Mouse (Mus musculus): ENCODE measurements at regions not wholly inside any gene's neighbourhood (a gene's known extent, or its start where the extent isn't known, plus 50 kb on each side); places are given as distances from the start of the nearest gene placed in this dataset.
A peak's percentile ranks its signal among the peaks of the same experiment; 100 is the strongest.

DNA sequence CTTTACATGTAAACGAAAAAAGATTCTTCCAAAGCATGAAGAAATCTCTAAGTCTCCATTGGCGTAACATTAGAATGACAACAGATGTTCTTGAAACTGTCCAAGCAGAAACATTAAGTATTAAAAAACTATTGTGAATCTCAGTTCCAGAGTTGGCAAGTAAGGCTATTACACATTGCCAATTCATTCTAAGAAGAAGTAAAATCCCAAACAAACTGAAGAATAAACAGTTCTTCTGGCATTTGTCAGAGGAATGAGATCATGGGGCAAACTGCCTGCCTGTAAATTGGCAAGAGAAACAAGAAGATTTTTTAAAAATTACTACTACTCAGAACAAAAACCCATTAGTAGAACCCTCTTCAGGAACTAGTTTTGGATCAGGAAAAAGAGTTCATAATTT is 680.1 kb downstream of the Nova1 start:
- no peak for DNase-seq (ENCODE audit: low read depth, low spot score)

DNA sequence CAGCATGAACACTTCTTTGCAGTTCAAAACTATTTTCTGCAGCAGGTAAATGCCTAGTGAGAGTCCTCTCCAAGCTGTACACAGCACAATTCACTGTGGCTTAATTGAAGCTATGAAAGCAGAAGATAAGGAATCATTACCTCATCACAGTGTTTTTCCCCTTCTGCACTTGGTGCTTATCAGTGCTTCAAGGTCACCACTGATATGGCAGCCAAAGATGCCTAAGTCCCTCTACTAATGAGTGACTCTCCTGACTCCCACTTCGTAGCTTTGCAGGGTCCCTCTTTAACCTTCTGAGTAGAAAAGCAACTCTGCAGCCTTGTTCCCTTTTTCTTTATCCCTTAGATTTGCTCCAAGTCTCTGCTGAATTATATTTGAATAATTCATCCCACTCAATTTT is 692.9 kb downstream of the Nova1 start:
- no peak overlapping the region for H3K9ac ChIP-seq (ENCODE audit: control insufficient read depth, low read depth, low read length, poor library complexity, severe bottlenecking)
- no peaks in the 10 kb centered on the region for H3K9me3 ChIP-seq (replicated peaks; ENCODE audit: insufficient read depth, low read length)
- H3K27ac ChIP-seq (ENCODE audit: control insufficient read depth, low read depth, low read length), result no peak overlapping the region
- H3K4me3 ChIP-seq (ENCODE audit: control insufficient read depth in 1 of 2, insufficient read depth in 1 of 2, low read depth in 2 of 2, low read length in 2 of 2), result no peak overlapping the region
- DNase-seq (ENCODE audit: low read depth, low spot score), result peak; percentile 23
- TF ChIP-seq RCOR1 (IDR thresholded peaks at IDR 0.05; ENCODE audit: low read depth, low read length) (no peak), MEF2A (IDR thresholded peaks at IDR 0.05; ENCODE audit: extremely low read depth, insufficient replicate concordance, low read depth, low read length, poor library complexity, severe bottlenecking) (no peak), MYB (IDR thresholded peaks at IDR 0.05; ENCODE audit: low read depth, low read length) (no peak), POLR2AphosphoS5 (IDR thresholded peaks at IDR 0.05; ENCODE audit: borderline replicate concordance, low read depth, low read length) (no peak), CTCF (IDR thresholded peaks at IDR 0.05 in 2 of 3, conservative IDR thresholded peaks at IDR 0.05 in 1 of 3; ENCODE audit: control insufficient read depth in 1 of 3, insufficient read depth in 1 of 3, low read depth in 2 of 3, low read length in 3 of 3, poor library complexity in 1 of 3, severe bottlenecking in 1 of 3) (no peak), TCF12 (IDR thresholded peaks at IDR 0.05; ENCODE audit: low read depth, low read length) (peak; percentile 51), POLR2AphosphoS2 (IDR thresholded peaks at IDR 0.05; ENCODE audit: low read length) (no peak), RAD21 (IDR thresholded peaks at IDR 0.05; ENCODE audit: low read depth, low read length) (no peak), CHD1 (IDR thresholded peaks at IDR 0.05; ENCODE audit: low read depth, low read length) (no peak), BHLHE40 (IDR thresholded peaks at IDR 0.05; ENCODE audit: borderline replicate concordance, low read depth, low read length) (no peak), GATA1 (IDR thresholded peaks at IDR 0.05; ENCODE audit: low read depth, low read length) (peak; percentile 70), EP300 (IDR thresholded peaks at IDR 0.05; ENCODE audit: low read depth in 1 of 2, low read length in 2 of 2) (no peak), ZKSCAN1 (IDR thresholded peaks at IDR 0.05; ENCODE audit: low read depth, low read length) (no peak), TBP (IDR thresholded peaks at IDR 0.05; ENCODE audit: low read depth, low read length) (no peak), CHD2 (IDR thresholded peaks at IDR 0.05; ENCODE audit: low read length) (no peak), KAT2A (conservative IDR thresholded peaks at IDR 0.05; ENCODE audit: low read depth, low read length) (no peak), MAZ (IDR thresholded peaks at IDR 0.05; ENCODE audit: low read depth, low read length) (no peak), ETS1 (IDR thresholded peaks at IDR 0.05; ENCODE audit: low read depth, low read length) (peak; percentile 60; the same call in 1 of the 2 replicates), NELFE (IDR thresholded peaks at IDR 0.05; ENCODE audit: low read depth, low read length) (no peak), E2F4 (IDR thresholded peaks at IDR 0.05; ENCODE audit: borderline replicate concordance, low read depth, low read length) (no peak), MXI1 (IDR thresholded peaks at IDR 0.05; ENCODE audit: low read depth, low read length) (no peak), TAL1 (IDR thresholded peaks at IDR 0.05; ENCODE audit: low read length) (no peak), MAX (IDR thresholded peaks at IDR 0.05; ENCODE audit: low read length) (no peak)
- peaks cover 0 to 3% of the 10 kb centered on the region in 2 experiments; a peak in 1 of 4 replicates for H3K4me1 ChIP-seq (ENCODE audit: control insufficient read depth in 1 of 2, insufficient read depth in 2 of 2, low read length in 2 of 2)
- no peaks in the 10 kb centered on the region for H3K27me3 ChIP-seq (ENCODE audit: control insufficient read depth in 1 of 2, insufficient read depth in 2 of 2, low read length in 2 of 2)
- H3K79me2 ChIP-seq (ENCODE audit: control insufficient read depth, insufficient read depth, low read length, poor library complexity), result no peaks in the 10 kb centered on the region
- peaks cover 0 to 2% of the 10 kb centered on the region in 2 experiments; a peak in 1 of 4 replicates for H3K36me3 ChIP-seq (ENCODE audit: control insufficient read depth in 1 of 2, insufficient read depth in 2 of 2, low read length in 2 of 2)

More for the DNA sequence above, 680.1 kb downstream of the Nova1 start:
- Histone ChIP-seq H3K27ac (ENCODE audit: control insufficient read depth, low read depth, low read length) (no peak overlapping the region), H3K79me2 (ENCODE audit: control insufficient read depth, insufficient read depth, low read length, poor library complexity) (no peaks in the 10 kb centered on the region), H3K4me3 (ENCODE audit: control insufficient read depth in 1 of 2, insufficient read depth in 1 of 2, low read depth in 2 of 2, low read length in 2 of 2) (no peak overlapping the region), H3K9me3 (replicated peaks; ENCODE audit: insufficient read depth, low read length) (no peaks in the 10 kb centered on the region), H3K27me3 (ENCODE audit: control insufficient read depth in 1 of 2, insufficient read depth in 2 of 2, low read length in 2 of 2) (no peaks in the 10 kb centered on the region), H3K36me3 (ENCODE audit: control insufficient read depth in 1 of 2, insufficient read depth in 2 of 2, low read length in 2 of 2) (no peaks in the 10 kb centered on the region), H3K9ac (ENCODE audit: control insufficient read depth, low read depth, low read length, poor library complexity, severe bottlenecking) (no peak overlapping the region), H3K4me1 (ENCODE audit: control insufficient read depth in 1 of 2, insufficient read depth in 2 of 2, low read length in 2 of 2) (no peaks in the 10 kb centered on the region)
- no peak for TF ChIP-seq ZNF384 (IDR thresholded peaks at IDR 0.05; ENCODE audit: low read depth, low read length)
- TF ChIP-seq JUND (IDR thresholded peaks at IDR 0.05; ENCODE audit: low read depth, low read length), result no peak
- no peak for TF ChIP-seq ZMIZ1 (IDR thresholded peaks at IDR 0.05; ENCODE audit: low read depth, low read length)
- no peak for TF ChIP-seq UBTF (IDR thresholded peaks at IDR 0.05; ENCODE audit: borderline replicate concordance, insufficient read depth, low read depth, low read length)
- no peak for TF ChIP-seq ZC3H11A (IDR thresholded peaks at IDR 0.05; ENCODE audit: low read depth, low read length)
- no peak for TF ChIP-seq EP300 (IDR thresholded peaks at IDR 0.05; ENCODE audit: low read depth in 1 of 2, low read length in 2 of 2)
- no peak for TF ChIP-seq GABPA (IDR thresholded peaks at IDR 0.05; ENCODE audit: low read depth, low read length)
- TF ChIP-seq CTCF (IDR thresholded peaks at IDR 0.05 in 2 of 3, conservative IDR thresholded peaks at IDR 0.05 in 1 of 3; ENCODE audit: control insufficient read depth in 1 of 3, insufficient read depth in 1 of 3, low read depth in 2 of 3, low read length in 3 of 3, poor library complexity in 1 of 3, severe bottlenecking in 1 of 3), result no peak
- TF ChIP-seq CHD2 (IDR thresholded peaks at IDR 0.05; ENCODE audit: low read length), result no peak
- no peak for TF ChIP-seq NELFE (IDR thresholded peaks at IDR 0.05; ENCODE audit: low read depth, low read length)
- TF ChIP-seq TCF12 (IDR thresholded peaks at IDR 0.05; ENCODE audit: low read depth, low read length), result no peak
- no peak for TF ChIP-seq MAZ (IDR thresholded peaks at IDR 0.05; ENCODE audit: low read depth, low read length)
- no peak for TF ChIP-seq SIN3A (IDR thresholded peaks at IDR 0.05; ENCODE audit: low read length)
- TF ChIP-seq RAD21 (IDR thresholded peaks at IDR 0.05; ENCODE audit: low read depth, low read length), result no peak
- no peak for TF ChIP-seq KAT2A (conservative IDR thresholded peaks at IDR 0.05; ENCODE audit: low read depth, low read length)
- no peak for TF ChIP-seq ZKSCAN1 (IDR thresholded peaks at IDR 0.05; ENCODE audit: low read depth, low read length)

Data from MEL (cell line).